Mouse (Mus musculus) embryonic fibroblast, embryonic 13.5 days (primary cell): ENCODE measurements at regions not wholly inside any gene's neighbourhood (a gene's known extent, or its start where the extent isn't known, plus 50 kb on each side); places are given as distances from the start of the nearest gene placed in this dataset.

Source experiments
- CTCF ChIP-seq: IDR thresholded peaks from 2 replicates; pipeline ENCODE4 v1.5.1; 2011; ENCODE audit warnings: mild to moderate bottlenecking, control low read depth, low read length, moderate library complexity, borderline replicate concordance; ENCODE audit not compliant: insufficient read depth
- POLR2A ChIP-seq: IDR thresholded peaks from 2 replicates; pipeline ENCODE4 v1.6.1; 2011; ENCODE audit warnings: low read depth, mild to moderate bottlenecking, control low read depth, low read length, moderate library complexity

DNA sequence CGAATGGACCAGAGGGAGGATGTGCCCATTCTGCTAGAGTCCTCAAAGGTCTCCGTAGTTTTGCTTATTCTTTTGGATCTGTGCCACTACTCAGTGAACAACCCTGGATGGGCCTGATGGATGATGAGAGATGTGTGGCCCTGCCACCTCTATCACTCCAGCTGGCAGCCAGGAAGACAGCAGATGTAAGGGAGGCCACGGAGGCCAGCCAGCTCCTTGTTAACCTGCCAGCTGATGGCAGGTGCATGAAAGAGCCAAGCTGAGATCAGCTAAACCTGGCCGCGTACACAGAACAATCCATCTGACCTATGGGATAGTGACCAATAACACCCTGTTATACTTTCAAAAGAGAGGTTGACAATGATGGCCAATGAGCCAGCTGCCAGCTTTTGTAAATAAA lies 352.6 kb downstream of the Etnk1 start:
- TF ChIP-seq POLR2A (no peak), CTCF (no peak)
